Mouse (Mus musculus) intestine, embryonic 15.5 days (tissue): ENCODE results near the gene 5730596B20Rik. TPM values are rescaled to one million over a fixed set of nuclear protein-coding genes. Genes with fewer than 3 reads are reported as not detected.

Experiments
- ATAC-seq: fragments of 200-750 bp; cut with Nextera tagmentation; 2 replicates; pipeline ENCODE4 v1.8.0; 2017; ENCODE audit warnings: moderate TSS enrichment, moderate library complexity
- H3K27ac ChIP-seq: fragments of 300-500 bp; sonication (generic); 2 replicates; pipeline ENCODE4 v1.5.1; 2015; ENCODE audit warnings: mild to moderate bottlenecking, inconsistent platforms
- H3K27me3 ChIP-seq: fragments of 300-500 bp; sonication (generic); replicated peaks from 2 replicates; pipeline ENCODE4 v1.6.1; 2015; ENCODE audit warnings: inconsistent platforms
- H3K36me3 ChIP-seq: fragments of 300-500 bp; sonication (generic); 2 replicates; pipeline ENCODE4 v1.6.1; 2015; ENCODE audit warnings: inconsistent platforms
- H3K4me1 ChIP-seq: fragments of 300-500 bp; sonication (generic); replicated peaks from 2 replicates; pipeline ENCODE4 v1.6.1; 2015; ENCODE audit warnings: inconsistent platforms
- H3K4me2 ChIP-seq: fragments of 300-500 bp; sonication (generic); replicated peaks from 2 replicates; pipeline ENCODE4 v1.6.1; 2015; ENCODE audit warnings: mild to moderate bottlenecking, inconsistent platforms
- H3K4me3 ChIP-seq: fragments of 300-500 bp; sonication (generic); replicated peaks from 2 replicates; pipeline ENCODE4 v1.5.1; 2015; ENCODE audit warnings: inconsistent platforms
- H3K9ac ChIP-seq: fragments of 300-500 bp; sonication (generic); 2 replicates; pipeline ENCODE4 v1.6.1; 2015; ENCODE audit warnings: inconsistent platforms
- H3K9me3 ChIP-seq: fragments of 300-500 bp; sonication (generic); 2 replicates; pipeline ENCODE4 v1.6.1; 2016; ENCODE audit warnings: inconsistent platforms
- WGBS: fragments of 180-500 bp; shearing (Covaris S2); methylation state at CpG from one replicate; pipeline ENCODE4 v1.1.7; 2015; 5-methylcytosine and 5-hydroxymethylcytosine counted together
- polyA plus RNA-seq: library from polyadenylated mRNA; unstranded; fragments of >200 nt; fragmentation: Nextera tagmentation; extraction: Ambion mirVana; gene quantifications from 2 replicates; pipeline ENCODE4 v1.2.1, GENCODE M21; 2015

5730596B20Rik gene
- polyA plus RNA-seq, 1 experiment from 2014 or later: 1.9 TPM

GRCm38 (mm10) chr6:52220865-52221310 is 43.6 kb downstream of the 5730596B20Rik start:
- Histone ChIP-seq H3K4me2 (peak overlapping the region; percentile 94), H3K4me3 (peak overlapping the region; percentile 55), H3K36me3 (no peaks in the 10 kb centered on the region), H3K27ac (no peak overlapping the region; the same call in 1 of the 2 replicates), H3K9ac (peak overlapping the region; percentile 62; the same call in 1 of the 2 replicates), H3K4me1 (peaks cover 17% of the 10 kb centered on the region), H3K9me3 (no peaks in the 10 kb centered on the region), H3K27me3 (peaks cover 92% of the 10 kb centered on the region)
- no peak for ATAC-seq
- 19% methylated on average over 12 of the region's 12 CpGs for WGBS

GRCm38 (mm10) chr6:52221337-52221992 is 44.2 kb downstream of the 5730596B20Rik start, which contains the start of gene Hoxa7:
Hoxa7 (minus strand) TSS chr6:52221854.
- Histone ChIP-seq H3K36me3 (no peaks in the 10 kb centered on the region), H3K4me1 (peaks cover 17% of the 10 kb centered on the region), H3K27me3 (peaks cover 92% of the 10 kb centered on the region), H3K4me3 (peak within 1 kb of the TSS; percentile 55), H3K9me3 (no peaks in the 10 kb centered on the region), H3K4me2 (peak within 1 kb of the TSS; percentile 94), H3K9ac (peak within 1 kb of the TSS; percentile 62), H3K27ac (peak within 1 kb of the TSS; percentile 77)
- 1% methylated on average over 46 of the region's 46 CpGs for WGBS
- ATAC-seq: peak; percentile 68

- H3K4me1 ChIP-seq: peaks cover 11% of the 10 kb centered on the region; the same call in 1 of the 2 replicates
- H3K4me3 ChIP-seq: peak overlapping the region; percentile 55
- H3K9me3 ChIP-seq: no peaks in the 10 kb centered on the region
- WGBS: 10% methylated on average over 21 of the region's 21 CpGs
- peaks cover 94% of the 10 kb centered on the region for H3K27me3 ChIP-seq
- H3K4me2 ChIP-seq: peak overlapping the region; percentile 94
- no peak overlapping the region for H3K9ac ChIP-seq
- peak; percentile 46 for ATAC-seq
- H3K27ac ChIP-seq: peak overlapping the region; percentile 72
- no peaks in the 10 kb centered on the region for H3K36me3 ChIP-seq
Measured at GRCm38 (mm10) chr6:52221993-52222685, 44.8 kb downstream of the 5730596B20Rik start.

- Histone ChIP-seq H3K4me2 (peak overlapping the region; percentile 94), H3K27me3 (peaks cover 94% of the 10 kb centered on the region), H3K4me3 (0 out of 2 replicates have a peak overlapping the region, but pooled peaks have one; percentile 11), H3K9me3 (no peaks in the 10 kb centered on the region), H3K27ac (0 out of 2 replicates have a peak overlapping the region, but pooled peaks have one; percentile 13), H3K4me1 (peaks cover 11% of the 10 kb centered on the region; the same call in 1 of the 2 replicates), H3K36me3 (no peaks in the 10 kb centered on the region), H3K9ac (no peak overlapping the region)
- WGBS: 41% methylated on average over 13 of the region's 13 CpGs
- ATAC-seq: no peak
Measured at GRCm38 (mm10) chr6:52222729-52223128, 45.4 kb downstream of the 5730596B20Rik start.

GRCm38 (mm10) chr6:52223939-52224760 is 46.9 kb downstream of the 5730596B20Rik start:
- no peak for ATAC-seq
- H3K4me1 ChIP-seq: peaks cover 11% of the 10 kb centered on the region; the same call in 1 of the 2 replicates
- WGBS: 10% methylated on average over 24 of the region's 24 CpGs
- H3K27me3 ChIP-seq: peaks cover 92% of the 10 kb centered on the region
- peak overlapping the region; percentile 38 for H3K4me3 ChIP-seq
- no peaks in the 10 kb centered on the region for H3K9me3 ChIP-seq
- H3K4me2 ChIP-seq: peak overlapping the region; percentile 50
- H3K9ac ChIP-seq: no peak overlapping the region
- H3K36me3 ChIP-seq: no peaks in the 10 kb centered on the region
- H3K27ac ChIP-seq: no peak overlapping the region

GRCm38 (mm10) chr6:52224895-52225611 is 47.8 kb downstream of the 5730596B20Rik start:
- no peaks in the 10 kb centered on the region for H3K9me3 ChIP-seq
- no peaks in the 10 kb centered on the region for H3K36me3 ChIP-seq
- H3K27me3 ChIP-seq: peaks cover 92% of the 10 kb centered on the region
- H3K4me3 ChIP-seq: peak overlapping the region; percentile 38
- peak overlapping the region; percentile 50 for H3K4me2 ChIP-seq
- ATAC-seq: no peak
- H3K27ac ChIP-seq: no peak overlapping the region
- 2% methylated on average over 35 of the region's 36 CpGs for WGBS
- H3K4me1 ChIP-seq: peaks cover 11% of the 10 kb centered on the region; the same call in 1 of the 2 replicates
- peak overlapping the region; percentile 37 for H3K9ac ChIP-seq

GRCm38 (mm10) chr6:52225612-52226568 is 48.6 kb downstream of the 5730596B20Rik start:
- peak overlapping the region; percentile 37 for H3K9ac ChIP-seq

GRCm38 (mm10) chr6:52226569-52227257 is 49.4 kb downstream of the 5730596B20Rik start:
- WGBS: 4% methylated on average over 26 of the region's 26 CpGs
- no peaks in the 10 kb centered on the region for H3K36me3 ChIP-seq
- no peak overlapping the region for H3K9ac ChIP-seq
- H3K4me1 ChIP-seq: 0 out of 2 replicates have a peak, but pooled peaks cover 7% of the 10 kb centered on the region
- peak overlapping the region; percentile 50 for H3K4me2 ChIP-seq
- H3K27me3 ChIP-seq: peaks cover 90% of the 10 kb centered on the region
- peak overlapping the region; percentile 32; the same call in 1 of the 2 replicates for H3K27ac ChIP-seq
- no peak for ATAC-seq
- H3K9me3 ChIP-seq: no peaks in the 10 kb centered on the region
- peak overlapping the region; percentile 6; the same call in 1 of the 2 replicates for H3K4me3 ChIP-seq

More at GRCm38 (mm10) chr6:52225612-52226568, 48.6 kb downstream of the 5730596B20Rik start:
- WGBS: 2% methylated on average over 69 of the region's 69 CpGs
- Histone ChIP-seq H3K36me3 (no peaks in the 10 kb centered on the region), H3K4me1 (peaks cover 11% of the 10 kb centered on the region; the same call in 1 of the 2 replicates), H3K27ac (peak overlapping the region; percentile 40; the same call in 1 of the 2 replicates), H3K9me3 (no peaks in the 10 kb centered on the region), H3K4me2 (peak overlapping the region; percentile 50), H3K27me3 (peaks cover 93% of the 10 kb centered on the region), H3K4me3 (peak overlapping the region; percentile 38)
- peak; percentile 27; the same call in 1 of the 2 replicates for ATAC-seq

GRCm38 (mm10) chr6:52227470-52228222 is 50.3 kb downstream of the 5730596B20Rik start:
- peak overlapping the region; percentile 50 for H3K4me2 ChIP-seq
- H3K9me3 ChIP-seq: no peaks in the 10 kb centered on the region
- WGBS: 5% methylated on average over 11 of the region's 11 CpGs
- no peaks in the 10 kb centered on the region for H3K36me3 ChIP-seq
- H3K9ac ChIP-seq: no peak overlapping the region
- no peak for ATAC-seq
- no peak overlapping the region for H3K27ac ChIP-seq
- peaks cover 91% of the 10 kb centered on the region for H3K27me3 ChIP-seq
- H3K4me3 ChIP-seq: no peak overlapping the region
- H3K4me1 ChIP-seq: peaks cover 6% of the 10 kb centered on the region; the same call in 1 of the 2 replicates
